Mouse (Mus musculus): Measurements from ENCODE around the gene Kif1c. TPM values are rescaled to one million over a fixed set of nuclear protein-coding genes. Genes with fewer than 3 reads are reported as not detected.

The Kif1c gene
- polyA plus RNA-seq, 1 experiment from 2014 or later: 18.9 TPM

- H3K4me1 ChIP-seq (ENCODE audit: control insufficient read depth in 2 of 2, insufficient read depth in 2 of 2, low read length in 2 of 2): peaks cover 5% of the 10 kb centered on the region in 2 experiments
- no peak overlapping the region for H3K4me3 ChIP-seq (ENCODE audit: control insufficient read depth in 1 of 2, insufficient read depth in 1 of 2, low read depth in 1 of 2, low read length in 2 of 2)
- H3K9me3 ChIP-seq (ENCODE audit: control insufficient read depth, low read length): no peaks in the 10 kb centered on the region
- no peak overlapping the region for H3K4me2 ChIP-seq (ENCODE audit: low read length)
- WGBS: 84% methylated on average over 9 of the region's 9 CpGs
- no peaks in the 10 kb centered on the region for H3K27me3 ChIP-seq (ENCODE audit: control insufficient read depth, insufficient read depth, low read length)
- ATAC-seq (ENCODE audit: insufficient number of reproducible peaks, insufficient read depth, low FRiP score, low read depth): no peak
- H3K9ac ChIP-seq (ENCODE audit: low read length): no peak overlapping the region
- peaks cover 79% of the 10 kb centered on the region for H3K36me3 ChIP-seq (ENCODE audit: control insufficient read depth, insufficient read depth, low read length)
- no peak overlapping the region for H3K27ac ChIP-seq (replicated peaks in 1 of 2; ENCODE audit: control insufficient read depth in 1 of 2, insufficient read depth in 1 of 2, low read depth in 2 of 2, low read length in 2 of 2)
These were observed 22.3 kb upstream of the Kif1c start for GRCm38 (mm10) chr11:70678092-70678491.

GRCm38 (mm10) chr11:70678576-70678975 is 21.8 kb upstream of the Kif1c start:
- Histone ChIP-seq H3K36me3 (ENCODE audit: control insufficient read depth, insufficient read depth, low read length) (peaks cover 82% of the 10 kb centered on the region), H3K9me3 (ENCODE audit: control insufficient read depth, low read length) (no peaks in the 10 kb centered on the region), H3K27me3 (ENCODE audit: control insufficient read depth, insufficient read depth, low read length) (no peaks in the 10 kb centered on the region), H3K4me2 (ENCODE audit: low read length) (no peak overlapping the region), H3K27ac (replicated peaks in 1 of 2; ENCODE audit: control insufficient read depth in 1 of 2, insufficient read depth in 1 of 2, low read depth in 2 of 2, low read length in 2 of 2) (no peak overlapping the region), H3K9ac (ENCODE audit: low read length) (no peak overlapping the region), H3K4me3 (ENCODE audit: control insufficient read depth in 1 of 2, insufficient read depth in 1 of 2, low read depth in 1 of 2, low read length in 2 of 2) (no peak overlapping the region), H3K4me1 (ENCODE audit: control insufficient read depth in 2 of 2, insufficient read depth in 2 of 2, low read length in 2 of 2) (peaks cover 5% of the 10 kb centered on the region in 2 experiments)
- WGBS: 82% methylated on average over 2 of the region's 2 CpGs
- ATAC-seq (ENCODE audit: insufficient number of reproducible peaks, insufficient read depth, low FRiP score, low read depth): no peak

GRCm38 (mm10) chr11:70679361-70679760 is 21.0 kb upstream of the Kif1c start:
- no peak overlapping the region for H3K4me3 ChIP-seq (ENCODE audit: control insufficient read depth in 1 of 2, insufficient read depth in 1 of 2, low read depth in 1 of 2, low read length in 2 of 2)
- peaks cover 82% of the 10 kb centered on the region for H3K36me3 ChIP-seq (ENCODE audit: control insufficient read depth, insufficient read depth, low read length)
- H3K4me2 ChIP-seq (ENCODE audit: low read length): no peak overlapping the region
- 96% methylated on average over 8 of the region's 8 CpGs for WGBS
- H3K27me3 ChIP-seq (ENCODE audit: control insufficient read depth, insufficient read depth, low read length): no peaks in the 10 kb centered on the region
- no peak for ATAC-seq (ENCODE audit: insufficient number of reproducible peaks, insufficient read depth, low FRiP score, low read depth)
- H3K27ac ChIP-seq (replicated peaks in 1 of 2; ENCODE audit: control insufficient read depth in 1 of 2, insufficient read depth in 1 of 2, low read depth in 2 of 2, low read length in 2 of 2): no peak overlapping the region
- H3K9me3 ChIP-seq (ENCODE audit: control insufficient read depth, low read length): no peaks in the 10 kb centered on the region
- H3K9ac ChIP-seq (ENCODE audit: low read length): no peak overlapping the region
- peaks cover 5% of the 10 kb centered on the region in 2 experiments for H3K4me1 ChIP-seq (ENCODE audit: control insufficient read depth in 2 of 2, insufficient read depth in 2 of 2, low read length in 2 of 2)

DNA sequence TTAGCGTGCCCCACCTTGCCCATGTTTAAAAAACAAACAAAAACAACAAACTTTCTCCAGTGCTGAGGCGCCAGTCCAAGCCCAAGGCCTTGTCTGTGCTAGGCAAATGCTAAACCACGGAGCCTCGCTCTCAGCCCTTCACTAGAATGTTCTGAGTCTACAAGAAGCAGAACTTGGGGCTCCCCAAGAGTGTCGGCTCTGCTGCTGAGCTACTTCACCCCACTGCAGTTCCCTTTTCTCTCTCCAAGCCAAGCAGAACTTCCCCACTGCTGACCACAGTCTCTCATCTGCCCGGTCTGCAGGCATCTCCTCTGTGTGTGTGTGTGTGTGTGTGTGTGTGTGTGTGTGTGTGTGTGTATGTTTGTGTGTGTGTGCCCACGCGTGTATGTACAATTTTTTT is 20.5 kb upstream of the Kif1c start:
- 89% methylated on average over 8 of the region's 8 CpGs for WGBS
- no peaks in the 10 kb centered on the region for H3K27me3 ChIP-seq (ENCODE audit: control insufficient read depth, insufficient read depth, low read length)
- no peak overlapping the region for H3K4me3 ChIP-seq (ENCODE audit: control insufficient read depth in 1 of 2, insufficient read depth in 1 of 2, low read depth in 1 of 2, low read length in 2 of 2)
- H3K9me3 ChIP-seq (ENCODE audit: control insufficient read depth, low read length): no peaks in the 10 kb centered on the region
- H3K9ac ChIP-seq (ENCODE audit: low read length): no peak overlapping the region
- H3K4me1 ChIP-seq (ENCODE audit: control insufficient read depth in 2 of 2, insufficient read depth in 2 of 2, low read length in 2 of 2): peaks cover 5% of the 10 kb centered on the region in 2 experiments
- H3K36me3 ChIP-seq (ENCODE audit: control insufficient read depth, insufficient read depth, low read length): peaks cover 82% of the 10 kb centered on the region
- no peak overlapping the region for H3K4me2 ChIP-seq (ENCODE audit: low read length)
- ATAC-seq (ENCODE audit: insufficient number of reproducible peaks, insufficient read depth, low FRiP score, low read depth): no peak
- H3K27ac ChIP-seq (replicated peaks in 1 of 2; ENCODE audit: control insufficient read depth in 1 of 2, insufficient read depth in 1 of 2, low read depth in 2 of 2, low read length in 2 of 2): no peak overlapping the region

- H3K4me1 ChIP-seq (ENCODE audit: control insufficient read depth in 2 of 2, insufficient read depth in 2 of 2, low read length in 2 of 2): peaks cover 5% of the 10 kb centered on the region in 2 experiments
- H3K4me2 ChIP-seq (ENCODE audit: low read length): no peak overlapping the region
- no peaks in the 10 kb centered on the region for H3K9me3 ChIP-seq (ENCODE audit: control insufficient read depth, low read length)
- H3K9ac ChIP-seq (ENCODE audit: low read length): no peak overlapping the region
- no peak for ATAC-seq (ENCODE audit: insufficient number of reproducible peaks, insufficient read depth, low FRiP score, low read depth)
- no peak overlapping the region for H3K27ac ChIP-seq (replicated peaks in 1 of 2; ENCODE audit: control insufficient read depth in 1 of 2, insufficient read depth in 1 of 2, low read depth in 2 of 2, low read length in 2 of 2)
- H3K36me3 ChIP-seq (ENCODE audit: control insufficient read depth, insufficient read depth, low read length): peaks cover 82% of the 10 kb centered on the region
- H3K4me3 ChIP-seq (ENCODE audit: control insufficient read depth in 1 of 2, insufficient read depth in 1 of 2, low read depth in 1 of 2, low read length in 2 of 2): no peak overlapping the region
- no peaks in the 10 kb centered on the region for H3K27me3 ChIP-seq (ENCODE audit: control insufficient read depth, insufficient read depth, low read length)
- 56% methylated on average over 12 of the region's 12 CpGs for WGBS
These were observed 19.2 kb upstream of the Kif1c start for GRCm38 (mm10) chr11:70681170-70681569.

GRCm38 (mm10) chr11:70681897-70682581 is 18.3 kb upstream of the Kif1c start:
- 25% methylated on average over 11 of the region's 11 CpGs for WGBS
- H3K9ac ChIP-seq (ENCODE audit: low read length): no peak overlapping the region; the same call in 1 of the 2 replicates
- H3K4me2 ChIP-seq (ENCODE audit: low read length): no peak overlapping the region
- H3K4me1 ChIP-seq (ENCODE audit: control insufficient read depth in 2 of 2, insufficient read depth in 2 of 2, low read length in 2 of 2): peaks cover 7 to 9% of the 10 kb centered on the region in 2 experiments
- peaks cover 75% of the 10 kb centered on the region for H3K36me3 ChIP-seq (ENCODE audit: control insufficient read depth, insufficient read depth, low read length)
- no peak for ATAC-seq (ENCODE audit: insufficient number of reproducible peaks, insufficient read depth, low FRiP score, low read depth)
- H3K27me3 ChIP-seq (ENCODE audit: control insufficient read depth, insufficient read depth, low read length): no peaks in the 10 kb centered on the region
- no peak overlapping the region for H3K27ac ChIP-seq (replicated peaks in 1 of 2; ENCODE audit: control insufficient read depth in 1 of 2, insufficient read depth in 1 of 2, low read depth in 2 of 2, low read length in 2 of 2)
- H3K4me3 ChIP-seq (ENCODE audit: control insufficient read depth in 1 of 2, insufficient read depth in 1 of 2, low read depth in 1 of 2, low read length in 2 of 2): no peak overlapping the region
- no peaks in the 10 kb centered on the region for H3K9me3 ChIP-seq (ENCODE audit: control insufficient read depth, low read length)

GRCm38 (mm10) chr11:70683640-70684039 is 16.7 kb upstream of the Kif1c start:
- Histone ChIP-seq H3K27me3 (ENCODE audit: control insufficient read depth, insufficient read depth, low read length) (no peaks in the 10 kb centered on the region), H3K9me3 (ENCODE audit: control insufficient read depth, low read length) (no peaks in the 10 kb centered on the region), H3K4me2 (ENCODE audit: low read length) (no peak overlapping the region), H3K4me1 (ENCODE audit: control insufficient read depth in 2 of 2, insufficient read depth in 2 of 2, low read length in 2 of 2) (peaks cover 13 to 17% of the 10 kb centered on the region in 2 experiments), H3K9ac (ENCODE audit: low read length) (no peak overlapping the region), H3K36me3 (ENCODE audit: control insufficient read depth, insufficient read depth, low read length) (peaks cover 69% of the 10 kb centered on the region), H3K27ac (replicated peaks in 1 of 2; ENCODE audit: control insufficient read depth in 1 of 2, insufficient read depth in 1 of 2, low read depth in 2 of 2, low read length in 2 of 2) (no peak overlapping the region), H3K4me3 (ENCODE audit: control insufficient read depth in 1 of 2, insufficient read depth in 1 of 2, low read depth in 1 of 2, low read length in 2 of 2) (no peak overlapping the region)
- no peak for ATAC-seq (ENCODE audit: insufficient number of reproducible peaks, insufficient read depth, low FRiP score, low read depth)
- 80% methylated on average over 5 of the region's 5 CpGs for WGBS
